Mouse (Mus musculus): Measurements from ENCODE around the gene Dpp7. TPM values are rescaled to one million over a fixed set of nuclear protein-coding genes. Genes with fewer than 3 reads are reported as not detected.

Dpp7 gene
- polyA plus RNA-seq, 1 experiment from 2014 or later: 28.5 TPM

GRCm38 (mm10) chr2:25326036-25326435, 30.1 kb downstream of the Dpp7 start:
- Histone ChIP-seq H3K27ac (no peak overlapping the region), H3K4me3 (replicated peaks; ENCODE audit: low read depth, low read length) (no peak overlapping the region), H3K36me3 (ENCODE audit: insufficient read depth, low read length) (no peaks in the 10 kb centered on the region), H3K4me2 (ENCODE audit: low read length) (no peak overlapping the region), H3K4me1 (replicated peaks; ENCODE audit: insufficient read depth, low read length) (no peaks in the 10 kb centered on the region), H3K27me3 (ENCODE audit: insufficient read depth, low read length) (no peaks in the 10 kb centered on the region), H3K9me3 (replicated peaks; ENCODE audit: low read length) (no peaks in the 10 kb centered on the region), H3K9ac (ENCODE audit: low read depth, low read length) (no peak overlapping the region)
- 82% methylated on average over 2 of the region's 2 CpGs for WGBS
- no peak for TF ChIP-seq CTCF (IDR thresholded peaks at IDR 0.05; ENCODE audit: low read depth)
- DNase-seq (ENCODE audit: low spot score) (no peak), ATAC-seq (replicated peaks; ENCODE audit: low FRiP score, low read depth) (no peak)

DNA sequence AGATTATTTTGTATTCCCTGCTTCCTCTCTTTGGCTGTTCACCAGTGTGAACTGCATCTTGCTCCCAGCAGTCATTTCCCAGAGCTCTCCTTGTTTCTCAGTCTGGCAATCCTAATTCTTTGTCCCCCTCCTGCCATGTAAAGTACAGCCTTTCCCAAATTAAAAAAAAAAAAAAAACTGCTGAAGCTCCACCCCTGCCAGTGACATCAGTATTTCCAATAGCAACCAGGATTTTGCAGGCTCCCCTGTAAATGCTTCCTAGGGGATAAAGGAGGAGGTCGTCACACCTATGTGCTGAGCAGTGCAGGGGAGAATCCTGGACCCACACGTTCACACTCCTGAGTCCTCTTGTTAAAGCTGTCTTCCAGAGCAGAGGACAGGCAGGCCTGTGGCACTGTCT, 36.1 kb downstream of the Dpp7 start:
- Histone ChIP-seq H3K4me2 (ENCODE audit: low read length) (no peak overlapping the region), H3K4me1 (replicated peaks; ENCODE audit: insufficient read depth, low read length) (peaks cover 7% of the 10 kb centered on the region; the same call in 1 of the 2 replicates), H3K36me3 (ENCODE audit: insufficient read depth, low read length) (no peaks in the 10 kb centered on the region), H3K9ac (ENCODE audit: low read depth, low read length) (no peak overlapping the region), H3K4me3 (replicated peaks; ENCODE audit: low read depth, low read length) (no peak overlapping the region), H3K27me3 (ENCODE audit: insufficient read depth, low read length) (peaks cover 11% of the 10 kb centered on the region), H3K27ac (no peak overlapping the region), H3K9me3 (replicated peaks; ENCODE audit: low read length) (no peaks in the 10 kb centered on the region)
- WGBS: 36% methylated on average over 2 of the region's 2 CpGs
- DNase-seq (ENCODE audit: low spot score): no peak
- TF ChIP-seq CTCF (IDR thresholded peaks at IDR 0.05; ENCODE audit: low read depth): no peak
- no peak for ATAC-seq (replicated peaks; ENCODE audit: low FRiP score, low read depth)

DNA sequence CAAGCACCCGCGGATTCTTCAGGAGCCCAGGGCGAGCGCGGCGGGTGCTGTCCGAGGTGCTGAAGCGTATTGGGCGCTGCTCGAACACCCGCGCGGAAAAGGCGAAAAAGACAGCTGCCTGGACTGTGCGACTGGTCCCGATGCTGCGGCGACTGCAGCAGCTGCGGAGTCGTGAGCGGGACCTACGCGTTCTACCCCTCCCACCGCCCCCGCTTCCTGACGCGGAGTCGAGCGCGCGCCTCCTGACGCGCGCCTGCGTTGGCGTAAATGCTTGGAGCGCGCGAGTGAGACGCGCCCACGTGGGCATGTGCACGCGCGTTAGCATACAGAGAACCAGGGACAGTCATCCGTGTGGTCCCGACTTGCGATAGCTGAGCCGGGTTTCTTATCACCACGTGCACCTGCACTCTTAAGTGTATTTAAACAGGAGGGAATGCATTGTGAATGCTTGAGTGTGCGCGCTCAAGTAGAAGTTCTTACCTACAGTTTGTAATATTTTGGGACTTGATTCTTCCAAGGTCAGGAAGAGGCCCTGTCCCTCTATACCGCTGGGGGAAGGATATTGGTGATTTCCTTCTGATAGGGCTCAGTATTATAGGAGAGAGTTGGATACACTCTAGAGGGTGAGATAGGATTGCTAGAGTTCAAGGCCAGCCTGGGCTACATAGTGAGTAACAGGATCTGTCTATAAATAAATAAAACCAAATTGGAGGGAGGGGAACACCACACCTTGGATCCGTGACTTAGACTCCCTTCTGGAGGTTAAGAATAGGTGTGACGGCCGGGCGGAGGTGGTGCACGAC, 37.0 kb downstream of the Dpp7 start, which contains the start of gene Grin1:
Grin1 (minus strand) TSS at position 217 of the 803 bp plus-strand sequence.
- Histone ChIP-seq H3K4me2 (ENCODE audit: low read length) (peak within 1 kb of the TSS; percentile 49), H3K27me3 (ENCODE audit: insufficient read depth, low read length) (peaks cover 11% of the 10 kb centered on the region), H3K36me3 (ENCODE audit: insufficient read depth, low read length) (no peaks in the 10 kb centered on the region), H3K27ac (no peak within 1 kb of the TSS), H3K9me3 (replicated peaks; ENCODE audit: low read length) (no peaks in the 10 kb centered on the region), H3K9ac (ENCODE audit: low read depth, low read length) (no peak within 1 kb of the TSS), H3K4me3 (replicated peaks; ENCODE audit: low read depth, low read length) (peak within 1 kb of the TSS; percentile 18), H3K4me1 (replicated peaks; ENCODE audit: insufficient read depth, low read length) (peaks cover 7% of the 10 kb centered on the region; the same call in 1 of the 2 replicates)
- WGBS: 10% methylated on average over 58 of the region's 58 CpGs
- ATAC-seq (replicated peaks; ENCODE audit: low FRiP score, low read depth) (peak; percentile 68; the same call in 1 of the 2 replicates), DNase-seq (ENCODE audit: low spot score) (peak; percentile 71)
- no peak for TF ChIP-seq CTCF (IDR thresholded peaks at IDR 0.05; ENCODE audit: low read depth)

DNA sequence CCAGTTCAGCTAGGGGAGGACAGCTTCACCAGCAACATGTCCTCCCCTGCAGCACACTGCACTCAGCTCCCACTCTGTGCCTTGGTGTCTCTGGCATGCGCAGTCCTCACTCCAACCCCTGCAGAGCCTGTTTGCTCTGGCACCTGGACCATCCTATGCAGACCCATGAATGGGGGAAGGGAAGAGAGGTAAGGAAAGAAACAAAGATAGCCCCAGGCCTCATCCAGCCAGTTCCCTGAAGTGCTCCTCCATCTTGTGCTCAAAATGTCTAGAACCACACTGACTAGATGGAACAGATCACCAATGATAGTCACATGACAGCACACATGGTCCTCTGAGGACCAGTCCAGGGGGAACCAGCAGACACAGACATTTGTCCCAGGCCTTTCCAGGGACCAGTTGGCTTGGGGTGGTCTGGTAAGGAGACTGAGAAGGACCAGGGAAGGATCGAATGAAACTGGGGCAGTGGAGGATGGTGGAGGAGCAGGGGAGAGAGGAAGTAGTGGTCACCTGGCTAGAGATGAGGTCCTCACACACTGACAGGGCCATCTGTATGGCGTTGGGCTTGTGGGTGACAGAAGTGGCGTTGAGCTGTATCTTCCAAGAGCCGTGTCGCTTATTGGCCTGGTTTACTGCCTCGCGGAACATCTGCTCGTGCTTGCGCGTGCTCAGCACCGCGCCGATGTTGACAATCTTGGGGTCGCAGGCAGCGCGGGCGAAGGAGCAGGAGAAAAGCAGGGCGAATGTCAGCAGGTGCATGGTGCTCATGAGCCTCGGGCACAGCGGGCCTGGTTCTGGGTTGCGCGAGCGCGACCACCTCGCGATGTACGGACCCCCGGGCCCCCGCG, 37.8 kb downstream of the Dpp7 start:
- Histone ChIP-seq H3K36me3 (ENCODE audit: insufficient read depth, low read length) (no peaks in the 10 kb centered on the region), H3K9me3 (replicated peaks; ENCODE audit: low read length) (no peaks in the 10 kb centered on the region), H3K4me1 (replicated peaks; ENCODE audit: insufficient read depth, low read length) (peaks cover 7% of the 10 kb centered on the region; the same call in 1 of the 2 replicates), H3K9ac (ENCODE audit: low read depth, low read length) (no peak overlapping the region), H3K4me2 (ENCODE audit: low read length) (peak overlapping the region; percentile 49), H3K4me3 (replicated peaks; ENCODE audit: low read depth, low read length) (peak overlapping the region; percentile 18), H3K27ac (no peak overlapping the region), H3K27me3 (ENCODE audit: insufficient read depth, low read length) (peaks cover 16% of the 10 kb centered on the region)
- no peak for TF ChIP-seq CTCF (IDR thresholded peaks at IDR 0.05; ENCODE audit: low read depth)
- ATAC-seq (replicated peaks; ENCODE audit: low FRiP score, low read depth): no peak
- DNase-seq (ENCODE audit: low spot score): no peak
- WGBS: 5% methylated on average over 31 of the region's 31 CpGs

DNA sequence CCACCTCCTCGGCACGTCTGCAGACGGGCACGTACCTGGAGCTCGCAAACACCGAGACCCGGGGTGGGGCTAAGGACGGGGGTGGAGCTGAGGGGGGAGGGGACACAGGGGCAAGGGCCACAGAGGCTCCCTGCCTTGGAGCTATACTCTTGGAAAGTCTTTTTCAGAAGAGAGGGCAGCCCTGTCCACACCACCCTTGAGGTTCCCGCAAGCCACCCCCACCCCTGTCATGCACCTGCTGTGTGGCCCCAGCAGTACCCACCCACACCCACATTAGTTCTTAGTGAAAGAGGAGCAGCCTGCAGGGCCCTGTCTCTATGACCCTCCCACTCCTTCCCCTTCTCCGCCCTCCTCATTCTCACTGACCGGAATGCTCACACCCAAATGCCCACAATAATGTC, 44.7 kb downstream of the Dpp7 start:
- TF ChIP-seq CTCF (IDR thresholded peaks at IDR 0.05; ENCODE audit: low read depth): no peak
- Histone ChIP-seq H3K9me3 (replicated peaks; ENCODE audit: low read length) (no peaks in the 10 kb centered on the region), H3K36me3 (ENCODE audit: insufficient read depth, low read length) (no peaks in the 10 kb centered on the region), H3K27me3 (ENCODE audit: insufficient read depth, low read length) (peaks cover 33% of the 10 kb centered on the region), H3K4me1 (replicated peaks; ENCODE audit: insufficient read depth, low read length) (no peaks in the 10 kb centered on the region), H3K4me2 (ENCODE audit: low read length) (0 out of 2 replicates have a peak overlapping the region, but pooled peaks have one; percentile 25), H3K9ac (ENCODE audit: low read depth, low read length) (no peak overlapping the region), H3K27ac (no peak overlapping the region), H3K4me3 (replicated peaks; ENCODE audit: low read depth, low read length) (no peak overlapping the region)
- no peak for ATAC-seq (replicated peaks; ENCODE audit: low FRiP score, low read depth)
- DNase-seq (ENCODE audit: low spot score): no peak
- 4% methylated on average over 11 of the region's 11 CpGs for WGBS

GRCm38 (mm10) chr2:25310969-25311368, 45.2 kb downstream of the Dpp7 start:
- Histone ChIP-seq H3K4me3 (replicated peaks; ENCODE audit: low read depth, low read length) (no peak overlapping the region), H3K27ac (no peak overlapping the region), H3K4me2 (ENCODE audit: low read length) (0 out of 2 replicates have a peak overlapping the region, but pooled peaks have one; percentile 25), H3K4me1 (replicated peaks; ENCODE audit: insufficient read depth, low read length) (no peaks in the 10 kb centered on the region), H3K9me3 (replicated peaks; ENCODE audit: low read length) (no peaks in the 10 kb centered on the region), H3K9ac (ENCODE audit: low read depth, low read length) (no peak overlapping the region), H3K27me3 (ENCODE audit: insufficient read depth, low read length) (peaks cover 33% of the 10 kb centered on the region), H3K36me3 (ENCODE audit: insufficient read depth, low read length) (no peaks in the 10 kb centered on the region)
- ATAC-seq (replicated peaks; ENCODE audit: low FRiP score, low read depth) (no peak), DNase-seq (ENCODE audit: low spot score) (no peak)
- WGBS: 1% methylated on average over 22 of the region's 22 CpGs
- TF ChIP-seq CTCF (IDR thresholded peaks at IDR 0.05; ENCODE audit: low read depth): no peak

All from kidney, postnatal 0 days (tissue).